Comparison of ENCODE assay signal across 9 mouse cellular contexts in the genomic region with DNA sequence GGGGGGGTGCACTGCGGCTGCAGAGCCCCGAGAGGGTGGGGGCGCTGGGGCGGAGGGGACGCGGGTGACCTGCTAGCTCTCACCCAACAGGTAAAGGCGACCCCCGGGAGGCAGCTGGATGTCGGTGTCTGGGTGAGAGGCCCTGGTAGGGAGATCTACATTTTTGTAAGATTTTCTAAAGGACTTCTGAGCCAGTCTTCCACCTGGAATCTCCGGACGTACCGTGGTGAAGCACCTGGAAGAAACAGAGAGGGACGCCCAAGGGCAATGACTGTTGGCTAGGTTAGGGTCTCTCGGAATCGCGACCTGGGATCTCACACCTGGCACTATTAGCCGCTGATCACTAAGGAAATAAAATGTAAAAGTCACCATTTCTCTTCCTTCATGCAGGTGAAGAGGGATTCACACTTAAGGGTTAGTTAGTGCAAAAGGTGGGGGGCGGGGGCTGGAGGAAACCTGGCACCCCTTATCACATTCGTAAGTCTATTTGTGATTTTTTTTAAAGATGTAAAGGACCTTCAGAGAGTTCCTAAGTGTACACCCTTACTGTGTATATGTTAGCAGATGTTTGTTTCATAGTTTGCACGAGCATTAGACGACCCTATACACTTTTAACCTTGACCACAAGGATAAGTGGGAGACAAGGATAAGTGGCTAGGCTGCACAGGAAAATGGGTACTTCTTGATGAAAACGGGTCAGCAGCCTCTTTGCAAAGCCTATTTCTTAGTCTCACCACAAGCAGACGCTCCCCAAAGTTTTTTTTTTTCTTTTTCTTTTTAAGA. TPM values are rescaled to one million over a fixed set of nuclear protein-coding genes. Genes with fewer than 3 reads are reported as not detected.
A peak's percentile ranks its signal among the peaks of the same experiment; 100 is the strongest.
DNase-seq lines count a peak whose midpoint lies in the region; ATAC-seq and TF ChIP-seq lines count a peak whose summit lies in the region.
"Had no signal": no experiment of that assay in that cellular context is flagged by ENCODE, and none has a peak within 500 bp of the region (broad histone marks: within the 10 kb centered on the region; RNA-seq: fewer than 3 reads in every experiment).

No protein-coding gene starts in this region.

- 2% methylated on average over 23 of the region's 23 CpGs for WGBS in kidney, postnatal 0 days
- WGBS in embryonic facial prominence, embryonic 14.5 days = under 1% methylated on average over 17 of the region's 23 CpGs
- 3% methylated on average over 20 of the region's 23 CpGs for WGBS in hindbrain, embryonic 16.5 days
- WGBS in midbrain, embryonic 16.5 days = 2% methylated on average over 21 of the region's 23 CpGs

- H3K9ac ChIP-seq in kidney, postnatal 0 days (ENCODE audit: low read depth, low read length) = peak overlapping the region; percentile 62
- peak overlapping the region; percentile 84 for H3K9ac ChIP-seq in embryonic facial prominence, embryonic 14.5 days (ENCODE audit: low read depth, low read length)
- peak overlapping the region; percentile 96 for H3K9ac ChIP-seq in hindbrain, embryonic 16.5 days (ENCODE audit: low read depth, low read length)
- peak overlapping the region; percentile 85 for H3K9ac ChIP-seq in midbrain, embryonic 16.5 days (ENCODE audit: low read depth, low read length)

- no peaks in the 10 kb centered on the region for H3K36me3 ChIP-seq in kidney, postnatal 0 days (ENCODE audit: insufficient read depth, low read length)
- peaks cover 20% of the 10 kb centered on the region; the same call in 1 of the 2 replicates for H3K36me3 ChIP-seq in embryonic facial prominence, embryonic 14.5 days (ENCODE audit: control insufficient read depth, insufficient read depth, low read length)
- peaks cover 7% of the 10 kb centered on the region; the same call in 1 of the 2 replicates for H3K36me3 ChIP-seq in hindbrain, embryonic 16.5 days (ENCODE audit: control insufficient read depth, insufficient read depth, low read length)
- peaks cover 5% of the 10 kb centered on the region for H3K36me3 ChIP-seq in midbrain, embryonic 16.5 days (ENCODE audit: control insufficient read depth, insufficient read depth, low read length)

- H3K27me3 ChIP-seq in kidney, postnatal 0 days (ENCODE audit: insufficient read depth, low read length) = no peaks in the 10 kb centered on the region
- no peaks in the 10 kb centered on the region; the same call in 1 of the 2 replicates for H3K27me3 ChIP-seq in embryonic facial prominence, embryonic 14.5 days (replicated peaks; ENCODE audit: control insufficient read depth, insufficient read depth, low read length)
- no peaks in the 10 kb centered on the region for H3K27me3 ChIP-seq in hindbrain, embryonic 16.5 days (replicated peaks; ENCODE audit: control insufficient read depth, insufficient read depth, low read length)
- no peaks in the 10 kb centered on the region for H3K27me3 ChIP-seq in midbrain, embryonic 16.5 days (ENCODE audit: control insufficient read depth, insufficient read depth, low read depth, low read length)

- peaks cover 14% of the 10 kb centered on the region; the same call in 1 of the 2 replicates for H3K4me1 ChIP-seq in kidney, postnatal 0 days (replicated peaks; ENCODE audit: insufficient read depth, low read length)
- H3K4me1 ChIP-seq in embryonic facial prominence, embryonic 14.5 days (ENCODE audit: control insufficient read depth, insufficient read depth, low read length) = peaks cover 25% of the 10 kb centered on the region
- H3K4me1 ChIP-seq in hindbrain, embryonic 16.5 days (ENCODE audit: control insufficient read depth, insufficient read depth, low read depth, low read length) = peaks cover 33% of the 10 kb centered on the region
- peaks cover 31% of the 10 kb centered on the region for H3K4me1 ChIP-seq in midbrain, embryonic 16.5 days (ENCODE audit: control insufficient read depth, insufficient read depth, low read length)

- H3K27ac ChIP-seq in kidney, postnatal 0 days = peak overlapping the region; percentile 94
- H3K27ac ChIP-seq in embryonic facial prominence, embryonic 14.5 days (replicated peaks; ENCODE audit: low read depth, low read length) = peak overlapping the region; percentile 95
- peak overlapping the region; percentile 99 for H3K27ac ChIP-seq in hindbrain, embryonic 16.5 days (ENCODE audit: low read depth, low read length)
- H3K27ac ChIP-seq in midbrain, embryonic 16.5 days (ENCODE audit: low read length) = peak overlapping the region; percentile 95

- H3K4me2 ChIP-seq in kidney, postnatal 0 days (ENCODE audit: low read length) = peak overlapping the region; percentile 82
- peak overlapping the region; percentile 57 for H3K4me2 ChIP-seq in embryonic facial prominence, embryonic 14.5 days (ENCODE audit: low read depth, low read length)
- peak overlapping the region; percentile 83 for H3K4me2 ChIP-seq in hindbrain, embryonic 16.5 days (ENCODE audit: low read length)
- peak overlapping the region; percentile 89 for H3K4me2 ChIP-seq in midbrain, embryonic 16.5 days (ENCODE audit: low read length)

- TF ChIP-seq CTCF in kidney, postnatal 0 days (IDR thresholded peaks at IDR 0.05; ENCODE audit: low read depth) = no peak

- no peak for DNase-seq in kidney, postnatal 0 days (ENCODE audit: low spot score)
- DNase-seq in kidney, adult 18-20 months = no peak
- DNase-seq in embryonic facial prominence, embryonic 14.5 days (ENCODE audit: low spot score) = no peak
- no peak for DNase-seq in adrenal gland, adult 8-10 months
- DNase-seq in layer of hippocampus, adult 8-10 months (ENCODE audit: low spot score in 2 of 2) = no peak
- DNase-seq in layer of hippocampus, postnatal 14 days (ENCODE audit: low spot score in 2 of 2) = no peak

- ATAC-seq in kidney, postnatal 0 days (replicated peaks; ENCODE audit: low FRiP score, low read depth) = no peak
- ATAC-seq in embryonic facial prominence, embryonic 14.5 days (ENCODE audit: low read depth) = no peak
- peak; percentile 0; the same call in 1 of the 2 replicates for ATAC-seq in hindbrain, embryonic 16.5 days
- no peak; the same call in 1 of the 2 replicates for ATAC-seq in midbrain, embryonic 16.5 days

- H3K4me3 ChIP-seq in kidney, postnatal 0 days (replicated peaks; ENCODE audit: low read depth, low read length) = peak overlapping the region; percentile 68
- H3K4me3 ChIP-seq in embryonic facial prominence, embryonic 14.5 days (ENCODE audit: low read depth, low read length) = peak overlapping the region; percentile 83
- H3K4me3 ChIP-seq in hindbrain, embryonic 16.5 days (ENCODE audit: low read length) = peak overlapping the region; percentile 79
- H3K4me3 ChIP-seq in midbrain, embryonic 16.5 days (ENCODE audit: low read depth, low read length) = peak overlapping the region; percentile 75

- no peaks in the 10 kb centered on the region for H3K9me3 ChIP-seq in kidney, postnatal 0 days (replicated peaks; ENCODE audit: low read length)
- H3K9me3 ChIP-seq in embryonic facial prominence, embryonic 14.5 days (ENCODE audit: control insufficient read depth, low read length) = no peaks in the 10 kb centered on the region
- no peaks in the 10 kb centered on the region for H3K9me3 ChIP-seq in hindbrain, embryonic 16.5 days (ENCODE audit: control insufficient read depth, low read length)
- H3K9me3 ChIP-seq in midbrain, embryonic 16.5 days (replicated peaks; ENCODE audit: control insufficient read depth, low read length, poor library complexity, severe bottlenecking) = no peaks in the 10 kb centered on the region

RNA-seq across cellular contexts. Expression of gene Irs1, which starts 0.9 kb away (rescaled TPM):
- 3.0 and 3.1 TPM in 2 replicates for polyA plus RNA-seq in kidney, postnatal 0 days (2015; fragmentation: Nextera tagmentation; extraction: Ambion mirVana)
- 14.8 and 16.1 TPM in 2 replicates for polyA plus RNA-seq in embryonic facial prominence, embryonic 14.5 days (2014; fragmentation: Nextera tagmentation; extraction: Ambion mirVana)
- 7.2 and 9.6 TPM in 2 replicates for polyA plus RNA-seq in hindbrain, embryonic 16.5 days (2015; fragmentation: Nextera tagmentation; extraction: Ambion mirVana)
- polyA plus RNA-seq in midbrain, embryonic 16.5 days (2015; fragmentation: Nextera tagmentation; extraction: Ambion mirVana) = 7.9 and 8.9 TPM in 2 replicates
- 10 to 100 TPM in 3 of 4 experiments, 1 to 10 TPM in 1; 7.9 to 17.1 (median 13.2) TPM for total RNA-seq in adrenal gland, adult 8-10 months (2022)
- total RNA-seq in layer of hippocampus, adult 8-10 months (2022) = 10 to 100 TPM; 16.8 to 18.7 (median 17.9) TPM
- total RNA-seq in layer of hippocampus, postnatal 14 days (2021) = 10 to 100 TPM; 25.8 to 29.5 TPM

RNA-seq across cellular contexts. Expression of gene Rhbdd1, which starts 24.1 kb away (rescaled TPM):
- 8.0 and 8.6 TPM in 2 replicates for polyA plus RNA-seq in kidney, postnatal 0 days (2015; fragmentation: Nextera tagmentation; extraction: Ambion mirVana)
- polyA plus RNA-seq in embryonic facial prominence, embryonic 14.5 days (2014; fragmentation: Nextera tagmentation; extraction: Ambion mirVana) = 6.7 and 6.8 TPM in 2 replicates
- 3.8 and 4.5 TPM in 2 replicates for polyA plus RNA-seq in hindbrain, embryonic 16.5 days (2015; fragmentation: Nextera tagmentation; extraction: Ambion mirVana)
- polyA plus RNA-seq in midbrain, embryonic 16.5 days (2015; fragmentation: Nextera tagmentation; extraction: Ambion mirVana) = 3.8 and 4.5 TPM in 2 replicates
- total RNA-seq in adrenal gland, adult 8-10 months (2022) = 10 to 100 TPM; 36.5 to 39.7 (median 36.7) TPM
- 10 to 100 TPM in 1 of 4 experiments, 1 to 10 TPM in 3; 8.3 to 11.0 (median 9.4) TPM for total RNA-seq in layer of hippocampus, adult 8-10 months (2022)
- total RNA-seq in layer of hippocampus, postnatal 14 days (2021) = 1 to 10 TPM; 6.6 to 7.5 TPM

RNA-seq across cellular contexts. Expression of gene Gm9747, which starts 59.2 kb away (rescaled TPM):
- 10.8 and 11.1 TPM in 2 replicates for polyA plus RNA-seq in kidney, postnatal 0 days (2015; fragmentation: Nextera tagmentation; extraction: Ambion mirVana)
- polyA plus RNA-seq in embryonic facial prominence, embryonic 14.5 days (2014; fragmentation: Nextera tagmentation; extraction: Ambion mirVana) = 53.6 and 55.0 TPM in 2 replicates
- 27.2 and 33.1 TPM in 2 replicates for polyA plus RNA-seq in hindbrain, embryonic 16.5 days (2015; fragmentation: Nextera tagmentation; extraction: Ambion mirVana)
- 24.8 and 26.0 TPM in 2 replicates for polyA plus RNA-seq in midbrain, embryonic 16.5 days (2015; fragmentation: Nextera tagmentation; extraction: Ambion mirVana)
- not detected for total RNA-seq in adrenal gland, adult 8-10 months (2022)
- not detected for total RNA-seq in layer of hippocampus, adult 8-10 months (2022)
- total RNA-seq in layer of hippocampus, postnatal 14 days (2021) = not detected
- total RNA-seq: gastrocnemius, adult 18-20 months had no signal
